Mouse (Mus musculus) T-cell, adult 2 months (primary cell): Measurements from ENCODE around the gene Acap1.
A peak's percentile ranks its signal among the peaks of the same experiment; 100 is the strongest.
"Not testable (repeated sequence)": the region's sequence is repeated elsewhere in the genome, so short reads cannot be mapped to it uniquely, and the experiment has no call there.

ENCODE experiments used
- DNase-seq: peaks from one replicate; pipeline ENCODE4 v3.0.0; 2022; ENCODE audit warnings: low spot score

The Acap1 gene

DNA sequence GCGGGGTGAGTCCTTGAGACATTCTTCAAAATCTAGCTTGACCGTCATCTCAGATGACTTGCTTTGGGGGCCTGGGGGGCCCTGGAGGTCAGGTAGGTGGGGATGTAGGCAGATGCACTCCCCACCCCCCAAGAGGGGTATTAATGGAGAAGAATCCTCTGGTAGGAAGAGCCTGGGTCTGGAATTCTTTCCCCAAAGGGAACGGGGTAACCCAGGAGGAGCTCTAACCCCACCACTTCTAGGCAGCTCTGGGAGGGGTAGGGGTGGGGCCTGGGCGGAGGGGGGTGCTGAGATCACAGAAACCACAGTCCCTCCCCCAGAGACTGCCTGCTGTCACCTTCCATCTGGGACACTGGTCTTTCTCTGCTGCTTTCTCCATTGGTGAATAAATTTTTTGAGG lies at the start of gene Acap1:
Gene Acap1, minus strand, starts transcription at position 249 of the 400 bp plus-strand sequence.
- peak; percentile 51 for DNase-seq

- no peak for DNase-seq
Measured at GRCm38 (mm10) chr11:69940962-69941361, 45.6 kb upstream of the Acap1 start.

DNA sequence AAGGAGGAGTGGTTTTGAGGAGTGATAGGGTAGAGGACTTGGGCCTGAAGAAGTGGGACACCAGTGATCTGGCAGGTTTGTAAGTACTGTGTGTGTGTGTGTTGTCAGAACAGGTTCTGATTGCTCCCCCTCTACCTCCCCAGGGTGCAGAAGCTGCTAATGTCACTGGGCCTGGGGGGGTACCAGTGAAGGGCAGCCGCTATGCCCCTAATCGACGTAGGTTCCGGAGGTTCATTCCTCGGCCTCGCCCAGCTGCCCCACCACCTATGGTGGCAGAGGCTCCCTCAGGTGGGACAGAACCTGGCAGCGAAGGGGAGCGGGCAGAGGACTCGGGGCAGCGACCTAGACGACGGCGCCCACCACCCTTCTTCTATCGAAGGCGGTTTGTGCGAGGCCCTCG lies 44.4 kb upstream of the Acap1 start:
- DNase-seq, result no peak

DNA sequence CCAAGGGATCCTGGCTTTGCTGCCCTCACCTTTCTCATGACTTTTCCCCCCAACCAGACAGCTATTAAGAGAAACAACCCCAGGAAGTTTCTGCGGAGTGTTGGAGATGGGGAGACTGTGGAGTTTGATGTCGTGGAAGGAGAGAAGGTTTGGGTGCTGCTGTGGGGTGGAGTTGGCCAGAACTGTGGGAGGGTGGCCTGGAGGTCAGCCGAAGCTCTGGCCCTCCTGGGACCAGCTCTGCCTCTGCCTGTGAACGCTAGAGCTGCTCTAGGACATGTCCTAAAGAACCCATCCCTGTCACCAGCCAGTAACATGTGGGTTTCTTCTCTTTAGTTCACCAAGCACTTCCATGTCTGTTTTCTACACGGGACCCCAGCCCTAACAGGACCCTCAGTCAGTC lies 43.8 kb upstream of the Acap1 start:
- DNase-seq, result no peak

GRCm38 (mm10) chr11:69938401-69938979 lies 43.2 kb upstream of the Acap1 start:
- DNase-seq, result no peak

- DNase-seq, result no peak
Measured at GRCm38 (mm10) chr11:69937834-69938233, 42.5 kb upstream of the Acap1 start.

- no peak for DNase-seq
Measured at GRCm38 (mm10) chr11:69937385-69937784, 42.0 kb upstream of the Acap1 start.

- DNase-seq, result no peak
Measured at GRCm38 (mm10) chr11:69936714-69937347, 41.5 kb upstream of the Acap1 start.

GRCm38 (mm10) chr11:69936156-69936555 lies 40.8 kb upstream of the Acap1 start:
- peak; percentile 15 for DNase-seq

- peak; percentile 72 for DNase-seq
Measured at GRCm38 (mm10) chr11:69935137-69935879, 40.0 kb upstream of the Acap1 start, which contains the start of gene Ybx2. Gene Ybx2, plus strand, starts transcription at chr11:69935796.

DNA sequence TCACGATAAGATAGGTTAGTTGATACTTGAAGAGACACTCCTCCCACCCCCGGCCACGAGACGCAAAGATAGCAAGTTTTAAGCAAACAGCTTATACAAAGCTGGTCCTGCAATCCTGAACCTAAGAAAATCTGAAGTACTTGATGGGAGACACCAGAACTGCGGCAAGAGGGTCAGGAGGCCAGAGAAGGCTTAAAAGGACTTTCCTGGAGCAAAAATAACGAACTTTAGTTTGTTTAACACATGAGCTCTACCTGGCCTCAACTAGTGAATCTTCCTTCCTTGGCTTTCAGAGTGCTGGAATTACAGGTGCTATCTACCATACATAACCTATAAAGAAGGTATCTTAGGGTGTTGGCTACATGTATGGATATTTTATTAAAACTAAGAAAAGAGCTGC lies 39.3 kb upstream of the Acap1 start:
- DNase-seq, result no peak

GRCm38 (mm10) chr11:69934169-69934568 lies 38.8 kb upstream of the Acap1 start:
- peak; percentile 86 for DNase-seq

DNA sequence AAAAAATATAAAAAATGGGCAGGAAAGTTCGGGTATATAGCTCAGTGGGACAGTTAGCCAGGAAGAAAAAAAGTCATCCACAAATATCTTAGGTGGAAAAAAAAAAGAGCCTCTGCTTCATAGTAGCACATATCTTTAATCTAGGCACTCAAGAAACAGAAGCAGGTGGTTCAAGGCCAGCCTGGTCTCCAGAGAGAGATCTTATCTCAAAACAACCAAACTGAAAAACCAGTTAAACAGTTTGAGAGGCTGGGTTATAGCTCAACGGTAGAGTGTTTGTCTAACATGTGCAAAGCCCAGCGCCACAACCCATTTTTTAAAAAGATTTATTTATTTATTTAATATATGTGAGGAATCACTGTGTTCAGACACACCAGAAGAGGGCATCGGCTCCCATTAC lies 37.7 kb upstream of the Acap1 start:
- DNase-seq, result no peak

DNA sequence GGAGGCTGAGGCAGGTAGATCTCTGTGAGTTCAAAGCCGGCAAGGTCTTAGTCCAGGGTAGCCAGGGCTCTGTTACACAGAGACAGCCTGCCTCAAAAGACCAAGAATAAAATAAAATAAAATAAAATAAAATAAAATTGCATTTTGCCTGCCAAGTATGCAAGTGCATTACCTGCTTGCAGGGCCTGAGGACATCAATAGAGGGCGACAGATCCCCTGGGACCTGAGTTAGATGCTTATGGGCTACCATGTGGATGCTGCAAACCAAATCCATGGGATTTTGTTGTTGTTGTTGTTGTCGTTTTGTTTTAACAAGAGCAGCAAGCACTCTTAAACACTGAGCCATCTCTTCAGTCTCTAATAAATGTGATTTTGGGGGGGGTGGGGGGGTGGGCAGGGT lies 36.9 kb upstream of the Acap1 start:
- DNase-seq, result no peak

GRCm38 (mm10) chr11:69931769-69932168 lies 36.4 kb upstream of the Acap1 start:
- DNase-seq, result no peak

DNA sequence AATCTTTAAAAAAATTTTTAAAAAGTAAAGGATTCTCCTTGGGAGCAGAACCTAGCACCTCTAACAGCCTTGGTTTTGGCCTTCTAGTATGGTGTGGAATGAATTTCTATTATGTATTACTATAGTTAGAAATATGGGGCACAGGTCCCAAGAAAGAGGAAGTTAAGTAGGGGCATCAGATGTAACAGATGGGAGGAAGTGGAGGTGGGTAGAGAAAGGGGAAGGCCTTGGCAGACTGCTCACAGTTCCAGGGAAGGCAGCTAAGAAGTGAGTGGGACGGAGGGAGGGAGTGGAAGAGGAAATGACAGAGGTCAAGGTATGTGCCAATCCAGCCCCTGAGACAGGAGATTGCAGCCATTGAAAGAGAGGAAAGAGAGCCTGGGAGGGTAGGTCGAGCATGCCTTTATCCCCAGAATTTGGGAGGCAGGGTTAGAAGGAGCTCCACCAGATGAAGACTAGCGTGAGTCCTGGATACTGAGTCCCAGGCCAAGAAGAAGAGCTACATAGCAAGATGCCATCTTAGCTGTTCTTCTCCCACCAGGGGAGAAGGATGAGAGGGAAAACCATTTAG lies 35.7 kb upstream of the Acap1 start:
- no peak for DNase-seq

DNA sequence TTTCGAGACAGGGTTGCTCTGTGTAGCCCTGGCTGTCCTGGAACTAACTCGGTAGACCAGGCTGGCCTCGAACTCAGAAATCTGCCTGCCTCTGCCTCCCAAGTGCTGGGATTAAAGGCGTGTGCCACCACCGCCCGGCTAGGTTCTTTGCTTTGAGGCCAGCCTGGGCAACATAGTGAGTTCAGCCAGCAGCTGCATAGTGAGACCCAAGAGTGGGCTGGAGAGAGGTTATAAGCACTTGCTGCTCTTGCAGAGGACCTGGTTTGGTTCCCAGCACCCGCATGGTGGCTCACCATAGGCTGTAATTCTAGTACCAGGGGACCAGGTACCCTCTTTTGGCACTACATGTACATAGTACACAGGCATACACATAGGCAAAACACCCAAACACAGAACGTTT lies 34.8 kb upstream of the Acap1 start:
- DNase-seq, result not testable (repeated sequence)

DNA sequence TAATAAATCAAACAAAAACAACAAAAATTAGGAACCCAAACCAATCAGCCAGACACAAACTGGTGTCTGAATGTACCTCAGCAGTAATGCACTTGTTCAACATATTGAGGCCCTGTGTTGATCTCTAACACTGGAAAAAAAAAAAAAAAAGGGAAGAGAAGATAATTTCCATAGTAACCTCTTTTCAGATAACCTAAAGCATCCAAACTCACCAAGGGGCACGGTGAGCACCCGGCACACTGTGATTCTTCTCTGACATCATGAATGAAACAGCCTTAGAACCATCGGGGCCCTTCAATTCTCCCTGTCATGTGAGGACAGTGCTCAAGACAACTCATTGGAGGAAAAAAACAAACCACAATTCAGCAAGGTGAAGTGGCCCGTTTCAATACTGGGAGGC lies 34.4 kb upstream of the Acap1 start:
- DNase-seq, result no peak

DNA sequence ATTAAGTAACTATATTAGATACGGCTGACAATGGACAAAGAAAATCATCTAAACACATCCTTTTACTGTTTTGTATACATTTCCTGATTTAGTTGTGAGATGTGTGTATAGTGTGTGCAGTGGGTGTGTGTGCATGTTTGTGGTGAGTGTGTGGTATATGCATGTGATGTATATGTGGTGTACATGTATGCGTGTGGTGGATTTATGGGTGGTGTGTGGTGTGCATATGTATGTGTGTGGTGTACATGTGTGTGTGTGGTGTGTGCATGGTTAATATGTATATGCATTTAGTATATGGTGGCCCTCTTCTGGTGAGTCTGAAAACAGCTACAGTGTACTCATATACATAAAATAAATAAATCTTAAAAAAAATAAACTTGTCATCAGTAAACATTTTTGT lies 32.2 kb upstream of the Acap1 start:
- no peak for DNase-seq

DNA sequence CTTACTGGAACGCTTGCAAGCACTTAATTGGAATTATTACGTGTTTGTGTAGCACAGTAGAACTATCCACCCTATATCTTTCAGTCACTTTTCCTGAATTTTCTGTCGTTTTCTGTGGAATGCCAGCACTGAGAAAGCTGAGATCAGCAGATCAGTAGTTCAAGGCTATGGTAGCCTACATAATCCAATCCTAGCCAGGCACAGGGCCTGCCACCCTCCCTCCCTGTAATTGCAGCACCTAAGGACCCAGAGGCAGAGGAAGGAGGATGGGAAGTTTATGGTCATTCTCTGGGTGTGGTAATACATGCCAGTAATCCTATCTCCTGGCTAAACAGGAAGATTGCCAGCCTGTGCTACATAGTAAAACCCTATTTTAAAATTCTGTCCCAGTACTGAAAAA lies 27.5 kb upstream of the Acap1 start:
- no peak for DNase-seq

DNA sequence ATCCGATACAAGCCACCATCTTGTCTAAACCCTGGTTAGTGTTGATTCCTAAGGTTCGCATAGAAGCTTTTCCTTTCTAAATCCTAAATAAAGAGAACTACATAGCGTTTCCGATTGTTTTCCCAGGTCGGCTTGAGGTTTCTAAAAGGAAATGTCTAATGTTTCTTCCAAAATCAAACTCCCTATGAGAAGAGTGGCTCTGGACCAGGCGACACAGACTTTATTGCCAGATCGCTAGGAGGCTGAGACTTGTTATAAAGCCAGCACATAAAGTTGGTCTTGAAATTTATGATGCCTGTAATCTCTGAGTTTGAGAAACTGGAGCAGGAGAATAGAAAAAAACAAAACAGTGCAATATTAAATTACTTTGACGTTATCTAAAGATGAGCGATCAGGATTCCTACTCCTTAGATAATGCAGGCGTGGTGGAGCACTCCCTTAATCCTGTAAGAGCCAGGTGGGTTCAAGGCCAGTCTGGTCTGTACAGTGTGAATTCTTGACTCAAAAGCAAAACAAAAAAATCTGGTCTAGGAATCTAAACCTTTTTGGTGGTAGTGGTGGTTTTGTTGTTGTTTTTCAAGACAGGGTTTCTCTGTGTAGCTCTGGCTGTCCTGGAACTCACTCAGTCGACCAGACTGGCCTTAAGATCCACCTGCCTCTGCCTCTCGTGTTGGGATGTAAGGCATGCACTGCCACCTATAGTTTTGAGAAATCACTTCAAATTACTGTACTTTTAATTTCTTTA lies 26.8 kb upstream of the Acap1 start:
- DNase-seq, result no peak
